Mouse (Mus musculus): ENCODE data around the gene Fgg.

- no peak for TF ChIP-seq CTCF (IDR thresholded peaks at IDR 0.05; ENCODE audit: extremely low read depth, insufficient read depth, low read length)
- TF ChIP-seq POLR2A (IDR thresholded peaks at IDR 0.05; ENCODE audit: extremely low read depth, insufficient read depth, low read length) = no peak
Observed at GRCm38 (mm10) chr3:83025475-83026301, 18.2 kb downstream of the Fgg start, which contains the start of gene Fga.

Measured in cortical plate, adult 2 months (tissue).